Mouse (Mus musculus) adrenal gland, postnatal 14 days (tissue): Measurements from ENCODE around the gene Tox3. TPM values are rescaled to one million over a fixed set of nuclear protein-coding genes. Genes with fewer than 3 reads are reported as not detected.

Experiments used
- DNase-seq: peaks from one replicate; pipeline ENCODE4 v3.0.0; 2021; ENCODE audit warnings: mixed read lengths
- total RNA-seq: library from RNA; stranded (reverse); gene quantifications from 2 replicates; pipeline ENCODE4 v1.2.3, GENCODE M21; 2021

Tox3 gene
- total RNA-seq, 1 experiment from 2014 or later, result 3.6 TPM

DNA sequence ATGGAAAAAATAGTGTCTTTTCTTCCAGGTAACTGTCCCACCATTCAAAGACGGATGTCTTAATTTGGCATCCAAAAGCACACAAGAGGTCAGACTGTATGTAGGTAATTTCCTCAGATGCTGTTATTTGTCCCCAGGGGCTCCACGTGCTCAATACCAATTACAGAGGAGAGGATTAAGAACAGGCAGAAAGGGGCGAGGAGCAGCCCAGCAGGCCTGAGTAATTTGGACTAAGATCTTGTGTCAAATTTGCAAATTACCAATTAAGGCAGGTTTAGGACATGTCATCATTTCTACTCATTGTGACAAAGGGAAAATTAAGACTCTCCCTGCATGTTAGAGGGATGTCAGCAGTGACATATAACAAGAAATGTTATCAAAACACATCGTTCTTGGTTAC lies 106.7 kb downstream of the Tox3 start:
- DNase-seq, result no peak

DNA sequence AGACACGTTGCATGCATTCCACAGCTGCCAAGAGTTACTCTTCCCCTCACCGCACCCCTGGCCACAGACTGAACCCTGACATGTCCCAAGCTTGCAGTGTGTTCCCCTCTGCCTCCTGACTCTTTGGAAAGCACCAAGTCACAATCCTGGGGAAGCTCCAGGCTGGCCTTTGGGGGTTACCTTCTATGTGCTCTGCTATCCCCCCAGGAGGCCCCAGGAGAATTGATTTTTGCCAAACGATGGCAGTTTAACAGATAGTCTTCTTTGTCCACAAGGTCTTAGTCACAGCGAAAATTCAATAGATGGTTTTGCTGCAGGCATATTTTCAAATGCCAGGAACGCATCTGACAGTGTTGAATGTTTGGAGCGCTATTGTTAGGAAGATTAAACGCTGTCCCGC lies 115.6 kb downstream of the Tox3 start:
- no peak for DNase-seq

DNA sequence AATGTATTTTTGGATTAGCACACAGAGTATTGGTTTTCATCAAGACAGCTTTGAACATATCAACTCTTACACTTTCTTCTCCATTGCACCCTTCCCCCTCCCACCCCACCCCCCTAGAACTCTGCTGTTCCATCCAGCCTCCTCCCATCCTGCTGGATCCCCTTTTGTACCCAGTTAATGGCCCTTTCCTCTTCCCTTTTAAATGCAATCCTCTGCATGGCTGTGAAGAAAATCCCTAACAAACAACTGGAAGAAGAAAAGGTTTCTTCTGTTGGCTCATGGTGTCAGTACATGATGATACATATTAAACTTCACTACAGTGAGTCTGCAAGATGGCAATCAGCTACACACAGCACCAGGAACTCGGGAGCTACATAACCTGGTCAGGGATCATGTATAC lies 124.0 kb downstream of the Tox3 start:
- DNase-seq, result no peak

DNA sequence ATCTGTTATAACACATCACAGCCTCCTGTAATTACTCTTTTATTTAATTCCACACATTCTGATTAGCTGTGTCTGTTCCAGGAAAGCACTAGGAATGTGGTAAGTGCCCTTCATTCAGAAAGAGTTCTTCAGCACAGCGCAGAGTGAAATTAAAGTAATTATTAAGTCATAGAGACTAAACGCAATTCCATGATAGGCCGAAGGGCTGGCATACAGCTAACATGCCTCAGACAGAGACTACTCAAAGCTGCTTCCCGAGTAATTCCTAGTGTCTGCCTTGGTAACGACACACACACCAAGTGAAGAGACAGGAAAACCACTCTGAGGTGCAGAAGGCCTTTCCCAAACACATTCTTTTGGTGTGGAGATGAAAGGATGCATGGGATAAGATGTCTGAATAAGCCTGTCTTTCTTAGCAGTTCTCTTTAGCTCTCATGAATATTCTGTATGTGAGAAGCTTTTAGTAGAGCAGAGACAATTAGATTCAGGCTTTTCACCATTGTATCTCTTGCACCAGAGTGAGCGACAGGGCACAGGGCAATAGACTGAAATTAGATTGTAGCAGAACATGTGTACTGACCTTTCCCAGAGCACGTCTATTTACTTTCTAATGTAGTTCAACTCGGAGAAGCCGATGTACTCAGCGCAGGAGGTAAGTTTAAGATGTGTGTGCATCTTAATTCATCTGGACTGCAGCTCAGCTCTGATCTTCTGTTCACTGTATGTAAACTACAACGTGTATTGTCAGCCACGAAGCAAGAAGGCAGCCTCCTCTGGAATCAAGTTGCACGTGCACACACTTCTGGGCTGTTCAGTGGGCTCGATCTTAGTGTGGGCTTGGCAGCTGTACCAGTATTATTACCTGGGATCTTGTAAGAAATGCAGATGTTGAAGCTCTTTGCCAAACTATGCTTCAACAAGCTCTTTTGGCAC lies 138.8 kb downstream of the Tox3 start:
- DNase-seq, result no peak
